Mouse (Mus musculus) G1E (cell line): ENCODE measurements around the gene Ylpm1. TPM values are rescaled to one million over a fixed set of nuclear protein-coding genes. Genes with fewer than 3 reads are reported as not detected.

ENCODE experiments used
- ATAC-seq: 2 replicates; pipeline ENCODE4 v1.8.0; 2016; ENCODE audit warnings: mild to moderate bottlenecking; ENCODE audit not compliant: insufficient number of reproducible peaks, poor library complexity, low FRiP score, severe bottlenecking; ENCODE audit errors: extremely low read depth
- DNase-seq: peaks from one replicate; pipeline ENCODE4 v3.0.0; 2012; ENCODE audit warnings: low spot score
- H3K27me3 ChIP-seq: 2 replicates; pipeline ENCODE4 v1.6.1; 2012; ENCODE audit warnings: mild to moderate bottlenecking, low read length, inconsistent platforms; ENCODE audit not compliant: insufficient read depth
- H3K36me3 ChIP-seq: replicated peaks from 2 replicates; pipeline ENCODE3; 2012; ENCODE audit warnings: mild to moderate bottlenecking, inconsistent platforms
- H3K4me1 ChIP-seq: 2 replicates; pipeline ENCODE4 v1.6.1; 2012; ENCODE audit warnings: low read depth, low read length, inconsistent platforms, mixed read lengths; ENCODE audit not compliant: insufficient read depth
- H3K4me3 ChIP-seq: 2 replicates; pipeline ENCODE4 v1.5.1; 2012; ENCODE audit warnings: low read depth, mild to moderate bottlenecking, inconsistent platforms, low read length, moderate library complexity, mixed read lengths
- H3K9me3 ChIP-seq: replicated peaks from 2 replicates; pipeline ENCODE4 v1.6.1; 2012; ENCODE audit warnings: inconsistent platforms
- CTCF ChIP-seq: IDR thresholded peaks from 2 replicates; pipeline ENCODE4 v1.5.1; 2012; ENCODE audit warnings: low read depth, low read length, inconsistent platforms, mixed read lengths
- GATA1 ChIP-seq: IDR thresholded peaks from 2 replicates; pipeline ENCODE4 v1.6.1; 2012; ENCODE audit warnings: borderline replicate concordance, low read length, inconsistent platforms, mixed read lengths
- GATA2 ChIP-seq: IDR thresholded peaks from 2 replicates; pipeline ENCODE4 v1.6.1; 2012; ENCODE audit warnings: low read depth, low read length, inconsistent platforms, borderline replicate concordance
- POLR2AphosphoS5 ChIP-seq: IDR thresholded peaks from 2 replicates; pipeline ENCODE4 v1.6.1; 2012; ENCODE audit warnings: low read depth, low read length, inconsistent platforms; ENCODE audit not compliant: insufficient replicate concordance
- TAL1 ChIP-seq: conservative IDR thresholded peaks from 2 replicates; pipeline ENCODE4 v1.6.1; 2012; ENCODE audit warnings: low read depth, low read length, inconsistent platforms, mixed read lengths
- polyA plus RNA-seq: library from polyadenylated mRNA; stranded (reverse); fragments of >175 nt; gene quantifications from 2 replicates; pipeline ENCODE4 v1.2.3, GENCODE M21; 2012
- total RNA-seq, 2 experiments: library from RNA; stranded (forward) in 1 of 2; stranded (reverse) in 1 of 2; fragments of 200-1000 nt in 1 of 2; fragments of >200 nt in 1 of 2; fragmentation: Nextera tagmentation in 1 of 2; gene quantifications; 2 replicates each; pipeline ENCODE4 v1.2.3; 2014 to 2017

Ylpm1 gene
- total RNA-seq (2014; fragmentation: Nextera tagmentation) = 148 and 153 TPM in 2 replicates
- 60.8 and 61.7 TPM in 2 replicates for total RNA-seq (2017)
- polyA plus RNA-seq = 65.5 and 77.0 TPM in 2 replicates

DNA sequence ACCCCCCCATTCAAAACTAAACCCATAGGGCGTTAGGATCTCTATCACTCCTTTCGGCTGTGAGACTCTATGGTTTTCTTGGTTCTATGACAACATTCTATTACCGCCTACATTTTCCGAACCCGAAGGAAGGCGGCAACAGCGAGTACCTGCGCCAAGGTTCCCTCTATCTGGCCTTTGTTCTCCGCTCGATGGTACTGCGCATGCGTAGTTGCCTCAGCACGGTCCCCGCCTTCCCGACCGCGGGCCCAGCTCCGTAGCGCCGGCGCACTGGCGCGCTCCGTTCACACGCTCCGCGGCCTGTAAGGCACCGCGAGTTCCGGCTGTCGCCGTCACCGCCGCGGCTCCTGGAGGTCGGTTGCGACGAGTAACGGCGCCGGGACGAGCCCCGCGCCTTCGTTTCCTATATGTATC, at the start of gene Ylpm1:
Gene Ylpm1, plus strand, starts transcription at position 239 of the 414 bp plus-strand sequence.
- TF ChIP-seq CTCF (no peak), GATA2 (no peak), TAL1 (no peak), GATA1 (no peak), POLR2AphosphoS5 (no peak)
- H3K36me3 ChIP-seq = peaks cover 25% of the 10 kb centered on the region
- peaks cover 4% of the 10 kb centered on the region; the same call in 1 of the 2 replicates for H3K9me3 ChIP-seq
- peak; percentile 95 for DNase-seq
- H3K27me3 ChIP-seq = peaks cover 8% of the 10 kb centered on the region
- H3K4me1 ChIP-seq = peaks cover 39% of the 10 kb centered on the region
- peak within 1 kb of the TSS; percentile 76 for H3K4me3 ChIP-seq
- ATAC-seq = peak; percentile 99

DNA sequence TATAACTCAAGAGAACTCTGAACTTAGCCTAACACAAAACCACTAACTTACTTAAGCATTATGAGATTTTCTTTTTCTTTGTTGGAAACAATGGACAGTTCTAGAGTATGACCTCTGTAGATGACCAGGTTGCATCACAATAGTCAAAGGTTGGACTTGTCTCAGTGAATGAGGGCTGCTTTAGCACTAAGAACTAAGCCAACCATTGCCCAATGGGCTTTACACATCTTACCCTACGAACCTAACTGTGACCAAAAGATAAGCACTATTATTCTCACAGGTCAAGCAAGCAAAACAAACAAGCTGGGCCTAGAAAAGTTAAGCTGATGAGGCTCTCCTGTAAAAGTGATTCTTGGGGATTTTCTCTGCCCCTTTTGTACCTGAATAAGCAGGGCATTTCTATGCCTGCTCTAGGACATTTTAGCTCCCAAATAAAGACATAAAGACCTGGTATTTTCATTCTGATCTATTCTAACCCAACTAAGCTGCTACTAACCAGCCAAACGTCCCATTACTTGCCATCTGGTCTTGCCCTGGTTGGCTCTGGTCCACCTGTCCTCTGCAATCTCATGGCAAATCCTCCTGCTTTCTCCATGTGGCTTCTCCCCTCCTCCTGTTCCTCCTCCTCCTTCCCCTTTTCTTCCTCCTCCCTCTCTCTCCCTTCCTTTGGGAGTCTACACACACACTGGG, 48.1 kb upstream of the Ylpm1 start:
- H3K9me3 ChIP-seq = no peaks in the 10 kb centered on the region
- H3K4me3 ChIP-seq = no peak overlapping the region
- no peaks in the 10 kb centered on the region for H3K27me3 ChIP-seq
- no peak for TF ChIP-seq POLR2AphosphoS5
- TF ChIP-seq CTCF = no peak
- peaks cover 91% of the 10 kb centered on the region for H3K36me3 ChIP-seq
- peaks cover 28% of the 10 kb centered on the region for H3K4me1 ChIP-seq
- ATAC-seq (no peak), DNase-seq (no peak)

GRCm38 (mm10) chr12:84948584-84949285, 47.4 kb upstream of the Ylpm1 start:
- peaks cover 87% of the 10 kb centered on the region for H3K36me3 ChIP-seq
- no peak for TF ChIP-seq TAL1
- TF ChIP-seq GATA2 = no peak
- TF ChIP-seq CTCF = no peak
- no peak for TF ChIP-seq GATA1

DNA sequence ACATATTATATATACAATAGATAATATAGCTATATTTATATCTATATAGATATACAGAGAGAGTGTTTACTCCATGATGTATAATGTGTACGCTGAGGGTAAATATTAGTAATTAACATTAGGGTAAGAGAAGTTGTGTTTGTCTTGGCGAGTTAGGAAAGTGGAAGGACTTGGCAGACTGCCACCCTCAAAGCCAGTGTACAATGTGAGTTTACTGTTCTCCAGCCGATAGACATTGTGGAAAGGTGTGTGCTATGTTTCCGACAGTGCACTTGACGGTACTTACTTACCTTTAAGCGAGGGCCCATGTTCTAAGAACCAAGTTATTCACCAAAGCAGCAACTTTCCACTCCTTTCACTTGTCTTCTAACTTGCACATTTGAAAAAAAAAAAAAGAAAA, 45.4 kb upstream of the Ylpm1 start:
- TF ChIP-seq POLR2AphosphoS5 (no peak), GATA2 (no peak), CTCF (no peak), GATA1 (no peak), TAL1 (no peak)
- Histone ChIP-seq H3K27me3 (no peaks in the 10 kb centered on the region), H3K4me1 (peaks cover 3% of the 10 kb centered on the region), H3K36me3 (peaks cover 84% of the 10 kb centered on the region), H3K4me3 (no peak overlapping the region), H3K9me3 (no peaks in the 10 kb centered on the region)
- ATAC-seq = no peak
- no peak for DNase-seq

More at GRCm38 (mm10) chr12:84948584-84949285, 47.4 kb upstream of the Ylpm1 start:
- Histone ChIP-seq H3K4me1 (peaks cover 23% of the 10 kb centered on the region), H3K9me3 (no peaks in the 10 kb centered on the region), H3K27me3 (no peaks in the 10 kb centered on the region), H3K4me3 (no peak overlapping the region)
- DNase-seq (no peak), ATAC-seq (no peak)

DNA sequence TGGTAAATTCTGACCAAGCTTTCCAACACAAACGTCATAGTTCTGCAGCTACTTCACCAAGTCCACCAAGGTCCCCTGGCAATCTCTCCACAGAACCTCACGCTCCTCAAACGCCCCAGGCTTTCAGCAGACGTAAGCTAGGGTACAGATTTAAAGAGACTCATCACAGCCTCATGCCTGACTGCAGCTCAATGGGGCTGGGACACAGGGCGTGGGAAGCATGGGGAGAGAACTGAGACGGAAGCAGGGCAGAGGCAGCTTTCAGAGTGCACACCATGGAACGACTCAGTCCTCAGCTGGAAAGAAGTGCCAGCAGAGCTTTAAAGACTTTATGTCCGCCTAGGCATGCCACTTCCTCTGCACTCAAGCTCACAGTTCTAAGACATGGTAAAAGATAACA, 44.6 kb upstream of the Ylpm1 start:
- Histone ChIP-seq H3K36me3 (peaks cover 85% of the 10 kb centered on the region), H3K4me1 (peaks cover 6% of the 10 kb centered on the region; the same call in 1 of the 2 replicates), H3K27me3 (no peaks in the 10 kb centered on the region), H3K4me3 (no peak overlapping the region), H3K9me3 (no peaks in the 10 kb centered on the region)
- ATAC-seq (no peak), DNase-seq (no peak)
- no peak for TF ChIP-seq TAL1
- TF ChIP-seq CTCF = no peak
- no peak for TF ChIP-seq GATA1
- TF ChIP-seq GATA2 = no peak
- TF ChIP-seq POLR2AphosphoS5 = no peak

GRCm38 (mm10) chr12:84952351-84952750, 43.8 kb upstream of the Ylpm1 start:
- ATAC-seq = no peak
- Histone ChIP-seq H3K36me3 (peaks cover 85% of the 10 kb centered on the region), H3K9me3 (no peaks in the 10 kb centered on the region), H3K4me3 (no peak overlapping the region), H3K27me3 (no peaks in the 10 kb centered on the region), H3K4me1 (peaks cover 6% of the 10 kb centered on the region)
- DNase-seq = no peak
- TF ChIP-seq TAL1 (no peak), GATA1 (no peak), GATA2 (no peak), CTCF (no peak), POLR2AphosphoS5 (no peak)

DNA sequence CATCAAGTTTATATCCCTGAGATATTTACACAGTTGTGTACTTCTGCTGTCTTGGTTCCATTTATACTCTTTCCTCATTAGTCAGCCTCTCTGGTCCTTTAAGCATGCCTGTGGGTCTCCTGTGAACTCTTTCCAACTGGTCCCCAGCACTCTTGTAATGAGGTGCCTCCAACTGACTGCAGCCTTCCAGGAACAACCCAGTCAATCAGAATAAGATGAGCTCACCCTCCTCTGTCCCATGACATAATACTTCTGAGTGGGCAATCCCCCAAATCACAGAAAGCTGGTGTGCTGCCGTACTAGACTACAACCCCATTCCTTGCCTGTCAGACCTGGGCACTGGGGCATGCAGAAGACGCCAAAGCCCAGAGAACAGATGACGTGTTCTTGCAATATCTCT, 39.8 kb upstream of the Ylpm1 start:
- DNase-seq = no peak
- peaks cover 80% of the 10 kb centered on the region for H3K36me3 ChIP-seq
- no peak for ATAC-seq
- H3K27me3 ChIP-seq = no peaks in the 10 kb centered on the region
- H3K4me1 ChIP-seq = peaks cover 32% of the 10 kb centered on the region
- TF ChIP-seq GATA2 (no peak), TAL1 (no peak), CTCF (no peak), GATA1 (no peak), POLR2AphosphoS5 (no peak)
- H3K9me3 ChIP-seq = no peaks in the 10 kb centered on the region
- H3K4me3 ChIP-seq = no peak overlapping the region
